Mouse (Mus musculus): Measurements from ENCODE around the gene Gm4787.
"Not testable (repeated sequence)": the region's sequence is repeated elsewhere in the genome, so short reads cannot be mapped to it uniquely, and the experiment has no call there.

Gm4787 gene

GRCm38 (mm10) chr12:81379364-81379763, at the start of gene Gm4787:
Gene Gm4787, minus strand, starts transcription at chr12:81379464.
- not testable (repeated sequence) for DNase-seq (ENCODE audit: low spot score)

GRCm38 (mm10) chr12:81421846-81422245, 42.6 kb upstream of the Gm4787 start, which contains the start of gene Adam4:
Gene Adam4, minus strand, starts transcription at chr12:81421946.
- no peak for DNase-seq (ENCODE audit: low spot score)

GRCm38 (mm10) chr12:81413211-81413610, 33.9 kb upstream of the Gm4787 start:
- DNase-seq (ENCODE audit: low spot score), result no peak

- DNase-seq (ENCODE audit: low spot score), result no peak
These were observed 29.7 kb upstream of the Gm4787 start for GRCm38 (mm10) chr12:81408966-81409365.

- DNase-seq (ENCODE audit: low spot score), result no peak
These were observed 22.9 kb upstream of the Gm4787 start for GRCm38 (mm10) chr12:81402187-81402586.

GRCm38 (mm10) chr12:81333841-81334240, 45.4 kb downstream of the Gm4787 start:
- DNase-seq (ENCODE audit: low spot score), result no peak

GRCm38 (mm10) chr12:81332875-81333421, 46.3 kb downstream of the Gm4787 start, which contains the start of gene Slc8a3:
Gene Slc8a3, minus strand, starts transcription at chr12:81333180.
- no peak for DNase-seq (ENCODE audit: low spot score)

- no peak for DNase-seq (ENCODE audit: low spot score)
These were observed 47.1 kb downstream of the Gm4787 start for GRCm38 (mm10) chr12:81331937-81332874.

- no peak for DNase-seq (ENCODE audit: low spot score)
These were observed 48.1 kb downstream of the Gm4787 start for GRCm38 (mm10) chr12:81331046-81331638.
